Mouse (Mus musculus) splenic B cell, adult 2 months (primary cell): ENCODE measurements around the gene Scn3a.

Source experiments
- DNase-seq: peaks from one replicate; pipeline ENCODE4 v3.0.0-alpha.2; 2011; ENCODE audit warnings: low read depth, low spot score
- H3K27me3 ChIP-seq: 2 replicates; pipeline ENCODE4 v1.6.1; 2012; ENCODE audit warnings: mild to moderate bottlenecking, low read length, moderate library complexity, mixed read lengths; ENCODE audit not compliant: control insufficient read depth, poor library complexity, insufficient read depth, severe bottlenecking
- H3K36me3 ChIP-seq: 2 replicates; pipeline ENCODE4 v1.6.1; 2012; ENCODE audit warnings: mild to moderate bottlenecking, low read length, moderate library complexity, mixed read lengths; ENCODE audit not compliant: control insufficient read depth, poor library complexity, insufficient read depth, severe bottlenecking

Gene Scn3a

DNA sequence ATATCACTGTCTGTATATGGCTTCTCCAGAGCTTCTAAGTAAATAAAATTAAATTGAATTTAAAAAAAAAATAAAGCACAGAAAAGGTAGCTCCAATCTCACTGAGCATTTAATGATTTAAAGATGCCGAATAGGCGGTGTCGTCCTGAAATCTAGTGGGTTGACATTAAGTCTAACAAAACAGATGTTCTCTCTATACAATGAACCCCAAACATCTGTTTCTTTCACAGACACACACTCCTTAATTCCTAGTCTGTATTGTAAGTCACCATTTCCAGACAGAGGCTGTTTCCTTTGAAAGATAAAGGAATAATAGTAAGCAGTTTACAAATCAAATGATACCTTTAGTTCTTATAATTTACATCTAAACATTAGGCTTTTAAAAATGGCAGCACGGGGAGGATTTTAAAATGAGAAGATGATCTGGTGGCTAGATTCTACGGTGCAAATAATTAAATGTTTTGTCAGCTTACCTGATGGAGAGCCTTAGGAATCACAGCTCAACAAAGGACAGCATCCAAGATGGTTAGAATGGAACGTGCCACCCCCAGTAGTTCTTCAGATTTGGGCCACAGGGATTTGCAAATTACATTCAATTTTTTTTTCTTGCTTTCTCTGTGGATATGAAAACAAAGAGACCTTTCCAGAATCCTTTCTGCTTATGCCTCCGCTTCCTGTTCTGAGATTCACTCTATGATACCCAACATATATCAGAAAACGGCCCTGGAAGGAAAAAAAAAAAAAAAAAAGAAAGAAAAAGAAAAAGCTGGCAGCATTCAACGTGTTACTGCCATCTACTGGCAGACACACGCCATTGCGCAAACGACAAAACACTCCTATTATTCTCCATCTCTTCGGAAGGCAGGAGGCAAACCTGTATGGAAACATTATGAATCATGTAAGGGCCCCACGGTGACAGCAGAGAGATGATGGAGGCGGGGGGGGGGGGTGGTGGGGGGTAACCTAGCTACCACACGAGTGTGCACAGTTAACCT, at the start of gene Scn3a:
TSS of gene Scn3a (minus strand) at position 835 of the 995 bp plus-strand sequence.
- no peaks in the 10 kb centered on the region for H3K36me3 ChIP-seq
- H3K27me3 ChIP-seq: no peaks in the 10 kb centered on the region; the same call in 1 of the 2 replicates
- peak; percentile 65 for DNase-seq

DNA sequence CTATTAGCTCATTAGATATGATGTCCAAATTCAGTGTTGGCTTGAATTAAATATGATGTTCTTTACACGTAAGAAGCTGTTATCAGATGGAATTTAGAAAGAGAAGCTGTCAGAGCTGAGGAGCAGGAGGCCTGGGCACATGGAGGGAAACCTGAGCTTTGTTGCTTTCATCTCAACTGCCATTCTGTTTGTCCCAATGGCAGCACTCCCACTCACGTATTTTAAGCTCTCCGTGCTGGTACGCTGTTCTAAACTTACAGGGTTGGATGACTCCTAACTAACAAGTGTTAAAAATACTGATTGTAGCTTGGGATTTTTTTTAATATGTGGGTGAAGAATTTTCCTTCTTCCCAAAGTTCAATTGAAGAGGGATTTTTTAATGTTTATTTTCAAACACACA, 44.5 kb upstream of the Scn3a start:
- no peaks in the 10 kb centered on the region for H3K27me3 ChIP-seq
- DNase-seq: no peak
- no peaks in the 10 kb centered on the region for H3K36me3 ChIP-seq

DNA sequence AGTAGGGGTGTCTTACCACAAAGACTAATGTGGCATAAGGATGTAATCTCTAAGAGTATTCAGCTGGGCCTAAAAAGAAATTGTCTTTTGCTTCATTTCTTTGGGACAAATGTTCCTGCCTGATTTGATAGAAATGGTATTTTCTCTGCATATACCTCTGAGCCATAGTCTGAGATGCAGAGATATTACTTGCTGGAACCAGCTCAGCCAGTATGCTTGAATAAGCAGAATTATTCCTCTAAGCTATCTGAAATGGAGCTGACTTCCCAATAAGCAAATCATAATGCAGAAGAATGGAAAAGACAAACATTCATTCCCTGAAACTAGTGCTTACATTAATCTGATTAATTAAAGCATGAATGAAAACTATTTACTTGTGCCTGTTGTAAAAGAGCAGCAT, 40.4 kb upstream of the Scn3a start:
- Histone ChIP-seq H3K36me3 (no peaks in the 10 kb centered on the region), H3K27me3 (no peaks in the 10 kb centered on the region)
- DNase-seq: no peak

DNA sequence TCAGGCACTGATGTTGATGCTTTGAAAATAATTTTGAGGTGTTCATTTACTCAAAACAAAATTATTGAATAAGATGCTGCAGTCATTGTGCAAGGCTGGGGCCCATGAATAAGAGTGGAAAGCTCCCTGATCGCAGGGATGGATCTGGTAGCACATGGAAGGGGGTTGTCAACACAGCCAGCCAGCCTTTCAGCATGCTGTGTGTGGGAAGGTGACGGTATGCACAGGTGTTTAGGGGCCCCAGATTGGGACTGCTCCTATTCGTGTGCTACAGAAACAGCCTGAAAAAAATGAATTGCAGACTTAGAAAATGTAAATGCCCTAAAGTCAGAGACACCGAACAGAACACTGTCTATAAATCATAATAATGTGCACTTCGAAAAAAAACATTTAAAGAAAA, 20.3 kb upstream of the Scn3a start:
- Histone ChIP-seq H3K27me3 (no peaks in the 10 kb centered on the region; the same call in 1 of the 2 replicates), H3K36me3 (no peaks in the 10 kb centered on the region)
- no peak for DNase-seq

DNA sequence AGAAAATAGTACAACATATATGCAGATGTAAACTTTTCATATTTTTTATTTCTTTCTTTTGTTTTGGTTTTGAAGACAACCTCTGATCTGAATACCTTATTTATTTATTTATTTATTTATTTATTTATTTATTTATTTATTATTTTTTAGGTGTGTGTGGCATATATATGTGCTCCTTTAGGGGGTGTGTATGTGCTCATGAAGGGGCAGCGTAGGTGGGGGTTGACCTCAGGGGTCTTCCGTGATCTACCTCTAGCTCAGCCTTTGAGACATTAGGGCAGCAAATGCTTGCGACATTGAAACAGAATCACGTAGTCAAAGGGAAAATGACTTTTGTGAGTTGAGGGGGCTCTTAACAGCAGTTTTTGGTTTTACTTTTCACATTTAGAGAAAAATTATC, 498 bp upstream of the Scn3a start:
- H3K36me3 ChIP-seq: no peaks in the 10 kb centered on the region
- no peaks in the 10 kb centered on the region; the same call in 1 of the 2 replicates for H3K27me3 ChIP-seq
- DNase-seq: no peak

DNA sequence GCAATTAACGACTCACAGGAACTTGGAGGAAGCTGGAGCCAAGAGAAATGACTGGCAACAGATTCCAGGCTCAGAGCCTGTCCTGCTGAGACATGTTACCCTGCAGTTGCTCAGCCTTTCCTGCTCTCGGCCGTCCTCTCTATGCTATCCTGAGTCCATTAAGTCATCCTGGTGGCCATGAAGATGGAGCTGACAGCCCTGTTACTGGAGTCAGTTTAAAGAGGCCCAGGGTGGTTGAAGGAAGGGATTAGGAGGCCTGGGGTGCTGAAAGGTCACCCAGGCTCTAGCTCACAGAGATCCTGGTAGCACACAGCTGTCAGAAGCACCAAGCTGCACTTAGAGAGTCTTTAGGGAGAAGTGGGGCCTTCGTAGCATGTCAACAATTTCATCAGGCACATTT, 3.5 kb downstream of the Scn3a start:
- H3K36me3 ChIP-seq: no peaks in the 10 kb centered on the region
- no peaks in the 10 kb centered on the region; the same call in 1 of the 2 replicates for H3K27me3 ChIP-seq
- no peak for DNase-seq

DNA sequence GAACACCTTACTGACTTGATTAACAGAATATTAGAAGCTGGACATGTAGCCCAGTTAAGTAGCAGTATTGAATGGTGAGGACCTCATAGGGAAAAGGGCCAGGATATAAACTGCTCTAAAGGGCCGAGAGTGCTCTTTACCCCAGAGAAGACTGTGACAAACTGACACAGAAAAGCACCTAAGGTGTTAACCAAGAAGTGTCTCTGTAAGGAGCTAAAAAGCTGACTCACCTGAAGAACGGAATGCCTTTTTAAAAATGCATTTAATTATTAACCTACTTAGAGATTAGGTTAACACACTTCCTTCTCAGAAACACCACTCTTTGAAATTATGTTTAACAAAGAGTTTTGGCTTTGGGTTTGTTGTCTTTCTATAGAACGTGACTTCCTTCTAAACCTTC, 9.7 kb downstream of the Scn3a start:
- no peaks in the 10 kb centered on the region for H3K36me3 ChIP-seq
- DNase-seq: no peak
- H3K27me3 ChIP-seq: no peaks in the 10 kb centered on the region

DNA sequence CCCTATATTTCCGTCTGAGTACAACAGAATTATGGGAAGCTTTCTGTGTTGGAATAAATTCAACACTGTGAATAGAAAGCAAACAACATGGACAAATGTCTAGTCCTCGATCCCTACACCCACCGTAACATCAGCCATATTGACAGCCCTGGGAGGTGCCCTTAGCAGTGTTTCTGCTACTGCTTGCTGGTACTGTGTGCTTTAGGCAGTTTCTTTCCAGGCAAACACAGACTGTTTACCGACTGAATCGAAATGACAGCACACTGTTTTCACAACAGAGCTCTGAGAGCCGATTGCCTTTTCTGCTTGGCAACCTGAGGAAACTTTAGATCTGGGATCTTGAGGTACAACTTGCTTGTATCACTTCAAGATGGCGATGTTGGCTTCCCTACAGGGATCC, 12.8 kb downstream of the Scn3a start:
- Histone ChIP-seq H3K27me3 (no peaks in the 10 kb centered on the region), H3K36me3 (no peaks in the 10 kb centered on the region)
- DNase-seq: no peak

DNA sequence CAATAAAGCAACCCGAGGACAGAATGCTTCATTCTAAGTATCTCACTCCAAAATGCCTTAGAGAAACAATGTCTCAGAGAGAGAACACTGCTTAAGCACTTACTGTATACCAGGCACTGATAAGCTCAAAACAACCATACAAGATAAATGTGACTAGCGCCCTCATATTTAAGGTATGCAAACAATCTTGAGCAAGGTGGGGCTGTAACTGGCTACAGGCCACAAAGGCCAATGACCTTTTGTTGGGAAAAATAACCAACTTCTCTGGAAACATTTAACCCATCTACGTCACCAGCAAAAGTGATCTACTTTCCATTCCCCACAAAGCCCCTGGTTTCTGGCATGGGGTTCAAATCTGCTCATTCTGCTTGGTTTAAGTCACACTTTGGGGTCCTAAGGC, 14.0 kb downstream of the Scn3a start:
- no peaks in the 10 kb centered on the region for H3K36me3 ChIP-seq
- DNase-seq: no peak
- no peaks in the 10 kb centered on the region for H3K27me3 ChIP-seq

DNA sequence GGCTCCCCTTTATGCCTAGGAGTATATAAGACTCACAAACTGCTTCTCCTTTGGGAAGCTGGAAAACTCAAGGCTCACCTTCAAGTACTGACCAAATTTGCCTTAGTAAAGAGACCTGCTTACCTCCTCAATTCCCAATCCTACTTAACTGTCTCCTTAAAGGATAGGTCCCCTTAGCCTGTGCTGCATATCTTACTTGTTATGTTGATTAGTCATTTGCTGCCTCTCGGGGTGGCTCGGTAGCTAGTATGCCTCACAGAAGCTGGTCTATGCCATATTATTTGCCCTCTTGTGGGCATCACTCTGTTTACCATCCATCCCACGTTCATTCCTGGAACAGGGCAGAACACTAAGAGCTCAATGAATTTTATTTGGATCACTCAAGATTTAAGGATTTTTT, 14.7 kb downstream of the Scn3a start:
- Histone ChIP-seq H3K27me3 (no peaks in the 10 kb centered on the region), H3K36me3 (no peaks in the 10 kb centered on the region)
- no peak for DNase-seq

DNA sequence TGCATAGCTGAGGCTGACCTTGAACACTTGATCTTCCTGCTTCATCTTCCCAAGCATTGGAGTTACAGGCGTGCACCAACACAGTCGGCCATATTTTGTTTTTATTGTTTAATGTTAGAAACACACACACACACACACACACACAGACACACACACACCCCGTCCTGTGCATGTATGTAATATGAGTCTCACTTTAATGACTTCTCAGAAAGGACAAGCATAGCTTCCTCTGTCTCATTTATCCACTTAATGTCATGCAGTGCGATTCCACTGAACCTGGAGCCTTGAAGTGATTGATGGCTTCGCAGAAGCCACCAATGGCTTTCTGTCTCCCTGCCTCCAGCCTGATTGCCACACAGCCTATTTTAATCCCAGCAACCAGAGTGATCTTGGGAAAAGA, 15.2 kb downstream of the Scn3a start:
- no peaks in the 10 kb centered on the region for H3K36me3 ChIP-seq
- no peak for DNase-seq
- no peaks in the 10 kb centered on the region for H3K27me3 ChIP-seq

DNA sequence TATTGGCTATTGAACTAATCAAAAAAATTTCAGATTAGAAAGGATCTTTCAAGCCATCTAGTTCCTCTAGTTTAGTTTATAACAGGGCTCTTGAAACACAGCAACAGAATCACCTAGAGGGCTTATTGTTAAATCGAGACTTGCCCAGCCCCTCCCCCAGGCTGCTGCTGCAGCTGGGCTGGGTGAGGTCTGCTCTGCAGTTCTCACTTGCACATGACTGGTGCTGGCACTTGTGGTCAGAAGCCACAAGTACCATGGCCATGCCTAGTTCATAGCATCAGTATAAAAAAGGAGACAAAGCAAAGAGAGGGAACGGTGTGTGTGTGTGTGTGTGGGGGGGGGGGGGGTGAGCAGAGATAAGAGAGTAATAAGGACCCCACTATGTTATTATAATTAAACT, 15.7 kb downstream of the Scn3a start:
- Histone ChIP-seq H3K27me3 (no peaks in the 10 kb centered on the region), H3K36me3 (no peaks in the 10 kb centered on the region)
- peak; percentile 62 for DNase-seq

DNA sequence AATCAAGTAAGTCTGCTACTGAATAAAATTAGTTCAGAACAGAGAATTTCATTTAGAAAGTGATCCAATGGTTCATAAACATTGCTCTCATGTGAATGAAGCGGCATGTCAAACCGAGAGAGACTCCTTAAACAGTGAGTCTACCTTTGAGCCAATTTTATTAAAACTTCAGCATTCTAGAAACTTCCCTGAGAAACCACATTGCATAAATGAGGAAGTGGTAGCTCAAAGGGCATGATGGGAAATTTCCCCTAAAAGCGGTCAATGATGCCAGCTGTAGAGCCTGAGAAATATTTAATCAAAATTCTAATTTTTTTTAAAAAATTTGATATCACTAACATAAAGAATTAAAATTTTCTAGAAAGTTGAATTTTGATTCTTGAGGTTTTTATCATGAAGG, 16.9 kb downstream of the Scn3a start:
- H3K36me3 ChIP-seq: no peaks in the 10 kb centered on the region
- no peaks in the 10 kb centered on the region for H3K27me3 ChIP-seq
- DNase-seq: peak; percentile 76

DNA sequence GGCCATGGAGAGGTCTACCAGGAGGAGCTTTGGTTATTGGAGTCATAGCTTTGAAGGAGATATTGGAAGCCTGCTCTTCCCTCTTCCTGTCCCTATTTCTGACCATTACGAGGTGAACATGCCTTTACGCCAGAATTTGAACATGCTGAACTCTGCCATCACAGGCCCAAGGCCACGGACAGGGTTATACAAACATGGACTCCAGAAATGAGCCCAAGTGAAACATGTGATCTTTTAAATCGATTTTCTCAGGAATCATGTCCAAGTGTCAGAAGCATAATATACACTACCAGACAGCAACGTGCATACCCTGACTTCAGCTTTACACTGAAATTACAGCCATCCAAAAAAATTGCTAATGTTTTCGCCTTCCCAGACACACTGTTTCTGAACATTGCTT, 18.8 kb downstream of the Scn3a start:
- H3K36me3 ChIP-seq: no peaks in the 10 kb centered on the region
- no peaks in the 10 kb centered on the region for H3K27me3 ChIP-seq
- DNase-seq: no peak

DNA sequence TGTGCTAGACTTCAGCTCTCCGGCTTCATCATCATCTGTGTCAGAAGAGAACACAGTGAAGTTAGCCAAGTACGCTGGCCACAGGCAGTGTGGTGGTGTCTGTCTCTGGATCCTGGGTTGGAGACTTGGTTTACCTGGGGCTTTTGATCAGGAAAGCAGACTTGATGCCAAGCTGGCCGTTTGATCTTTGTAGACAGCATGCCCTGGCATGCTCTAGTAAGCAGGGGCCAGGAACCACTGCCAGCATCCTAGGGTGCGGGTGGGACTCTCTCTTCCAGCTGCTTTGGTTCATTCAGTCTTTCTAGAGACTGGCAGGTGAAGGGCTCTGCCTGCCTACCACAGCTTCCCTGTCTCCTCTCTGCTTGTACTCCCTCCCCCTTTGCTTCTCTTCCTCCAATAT, 20.1 kb downstream of the Scn3a start:
- DNase-seq: no peak
- H3K36me3 ChIP-seq: no peaks in the 10 kb centered on the region
- no peaks in the 10 kb centered on the region for H3K27me3 ChIP-seq
